Mouse (Mus musculus) adrenal gland, adult 8-10 months (tissue): ENCODE results near the gene Esd. TPM values are rescaled to one million over a fixed set of nuclear protein-coding genes. Genes with fewer than 3 reads are reported as not detected.

Experiments used
- DNase-seq: peaks from one replicate; pipeline ENCODE4 v3.0.0; 2022
- total RNA-seq, 4 experiments: library from RNA; stranded (reverse); gene quantifications; 2 replicates each; pipeline ENCODE4 v1.2.4; 2022

The Esd gene
- total RNA-seq, 4 experiments from 2014 or later, result 221 to 384 (median 269) TPM

DNA sequence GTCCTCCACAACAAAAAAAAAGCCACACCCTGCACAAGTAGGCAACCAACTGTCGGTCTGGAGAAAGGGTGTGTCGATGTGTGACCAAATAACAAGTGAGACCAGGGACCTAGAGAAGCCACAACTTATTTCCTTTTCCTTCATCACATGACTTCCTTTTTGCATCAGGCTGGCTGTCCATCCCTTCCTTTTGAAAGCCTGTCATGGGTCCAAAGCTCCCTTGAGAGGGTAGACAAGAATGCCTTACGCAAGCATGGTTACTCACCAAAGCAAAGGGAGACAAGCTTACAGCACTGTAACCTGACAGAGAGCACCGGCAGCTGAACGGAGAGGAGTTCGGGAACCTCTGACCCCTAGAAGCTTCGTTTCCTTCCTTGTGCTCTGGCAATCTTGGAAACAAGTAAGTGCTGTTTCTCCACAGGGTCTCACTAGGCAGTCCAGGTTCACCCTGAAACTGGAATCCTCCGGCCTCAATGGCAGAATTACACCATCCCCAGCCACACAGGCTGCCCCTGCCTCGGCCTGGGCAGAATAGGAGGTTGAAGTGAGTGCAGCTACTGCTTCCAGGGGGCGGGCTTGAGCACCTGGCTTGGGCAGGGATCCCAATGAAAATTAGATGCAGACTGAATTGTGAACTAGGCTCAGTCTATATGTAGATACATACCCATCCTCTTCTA is 65.4 kb downstream of the Esd start:
- no peak for DNase-seq

DNA sequence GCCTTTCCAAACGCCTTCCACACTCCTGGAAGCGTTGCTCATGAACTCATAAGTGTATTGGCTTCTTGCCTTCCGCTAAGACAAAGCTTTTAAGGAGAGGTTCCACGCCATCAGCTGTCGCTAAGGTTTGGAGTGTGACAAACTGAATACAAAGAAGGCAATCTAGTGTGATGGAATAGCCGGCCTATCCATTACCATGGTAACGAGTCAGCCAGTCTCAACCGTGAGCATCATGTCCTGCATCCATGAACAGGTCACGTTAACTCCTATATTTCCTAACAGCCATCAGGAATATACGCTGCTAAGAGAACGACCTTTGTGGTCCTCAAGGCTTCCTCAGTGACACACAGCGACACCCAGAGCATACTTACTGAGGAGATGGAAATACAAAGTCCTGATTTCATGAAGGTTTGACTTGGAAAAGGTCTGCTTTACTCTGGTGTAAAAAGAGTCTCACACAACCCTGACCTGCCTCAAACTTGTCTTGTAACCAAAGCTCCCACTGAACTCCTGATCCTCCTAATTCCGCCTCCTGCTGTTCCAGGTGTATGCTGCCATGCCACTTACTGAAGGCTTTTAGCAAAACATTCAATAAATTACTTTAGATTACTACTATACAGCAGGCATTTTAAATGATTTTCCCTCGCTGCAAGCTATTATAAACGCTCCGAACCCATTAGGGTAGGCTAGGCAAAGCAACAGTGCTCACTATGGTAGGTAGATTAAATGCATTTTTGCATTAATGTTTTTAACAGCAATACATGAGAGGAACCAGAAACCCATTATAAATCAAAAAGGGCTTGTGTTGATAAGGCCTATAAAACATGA is 66.2 kb downstream of the Esd start:
- no peak for DNase-seq

Other genes starting within 250 kb of the Esd start
- under 1 TPM; 0.06 to 0.22 (median 0.11) TPM for gene Htr2a, start 91.5 kb upstream of the Esd start, total RNA-seq
- gene Lrch1, start 215.6 kb downstream of the Esd start, total RNA-seq, result 10 to 100 TPM; 11.0 to 35.2 (median 19.0) TPM